Mouse (Mus musculus): ENCODE measurements around the gene Mest. TPM values are rescaled to one million over a fixed set of nuclear protein-coding genes. Genes with fewer than 3 reads are reported as not detected.
A peak's percentile ranks its signal among the peaks of the same experiment; 100 is the strongest.

Mest gene
- polyA plus RNA-seq, 1 experiment from 2014 or later = 973 TPM

DNA sequence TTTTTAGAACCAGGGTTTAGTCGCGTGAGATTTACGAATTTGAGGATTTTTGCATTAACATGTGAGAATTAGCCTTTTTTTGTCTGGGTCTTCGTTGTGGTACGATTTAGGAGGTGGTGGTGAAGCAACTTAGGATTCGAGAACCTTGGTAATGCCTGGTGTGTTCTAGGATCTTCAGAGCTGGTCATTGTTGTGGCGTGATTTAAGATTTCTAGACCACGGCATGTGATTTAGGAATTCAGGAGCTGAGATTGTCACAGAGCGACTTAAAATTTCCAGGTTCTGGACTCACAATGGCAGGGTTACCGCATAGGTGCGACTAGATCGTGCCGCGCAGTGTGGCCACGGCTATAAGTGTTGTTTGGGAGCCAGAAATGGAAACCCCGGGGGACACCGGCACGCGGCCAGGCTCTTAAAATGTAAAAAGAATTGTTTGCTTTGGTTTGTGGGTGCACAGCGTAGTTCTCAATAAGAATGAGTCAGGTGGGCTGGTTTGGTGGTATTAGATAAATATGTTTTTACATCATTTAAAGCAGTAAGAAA, 15.2 kb downstream of the Mest start:
- H3K27me3 ChIP-seq (replicated peaks; ENCODE audit: control insufficient read depth, insufficient read depth, low read length) = no peaks in the 10 kb centered on the region
- 43% methylated on average over 20 of the region's 20 CpGs for whole genome bisulfite sequencing
- peaks cover 23% of the 10 kb centered on the region for H3K36me3 ChIP-seq (ENCODE audit: control insufficient read depth, insufficient read depth, low read length)
- peak overlapping the region; percentile 78 for H3K27ac ChIP-seq (ENCODE audit: low read depth)
- peaks cover 56% of the 10 kb centered on the region for H3K9me3 ChIP-seq (ENCODE audit: control insufficient read depth, low read length)
- peak overlapping the region; percentile 67 for H3K9ac ChIP-seq (ENCODE audit: low read length)
- ATAC-seq (replicated peaks; ENCODE audit: low FRiP score, low TSS enrichment, low read depth) (no peak), DNase-seq (ENCODE audit: low spot score) (no peak)
- H3K4me2 ChIP-seq (ENCODE audit: low read length) = peak overlapping the region; percentile 51
- 0 out of 2 replicates have a peak, but pooled peaks cover 11% of the 10 kb centered on the region for H3K4me1 ChIP-seq (replicated peaks; ENCODE audit: control insufficient read depth, insufficient read depth, low read length)
- H3K4me3 ChIP-seq (ENCODE audit: low read depth, low read length) = peak overlapping the region; percentile 53

DNA sequence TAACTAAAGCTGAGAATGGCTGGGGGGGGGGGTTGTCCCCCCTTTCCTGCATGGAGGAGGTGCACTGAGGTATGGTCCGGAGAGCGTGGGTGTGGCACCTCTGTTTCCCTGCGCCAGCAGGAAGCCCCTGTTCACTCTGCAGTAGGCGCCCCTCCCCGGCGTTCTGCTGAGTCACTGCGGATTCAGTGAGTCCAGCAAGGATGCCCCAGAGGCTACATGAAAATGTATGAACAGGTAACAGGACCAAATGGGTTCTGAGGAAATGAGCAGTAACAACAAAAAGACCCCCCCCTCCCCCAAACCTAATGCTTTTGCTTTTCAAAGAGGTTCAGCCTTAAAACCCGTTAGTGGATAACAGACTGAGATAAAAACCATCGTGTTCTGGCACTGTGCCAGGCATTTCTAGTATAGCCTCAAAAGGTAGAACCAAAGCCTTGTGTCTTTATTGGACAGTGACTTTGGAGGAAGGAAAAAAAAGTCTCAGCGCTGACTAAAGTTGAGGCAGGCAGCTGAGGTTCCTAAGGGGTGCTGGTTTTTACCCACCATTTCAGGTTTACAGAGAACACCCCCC, 15.9 kb downstream of the Mest start:
- peak overlapping the region; percentile 53 for H3K4me3 ChIP-seq (ENCODE audit: low read depth, low read length)
- DNase-seq (ENCODE audit: low spot score) = no peak
- H3K9me3 ChIP-seq (ENCODE audit: control insufficient read depth, low read length) = peaks cover 53% of the 10 kb centered on the region
- H3K36me3 ChIP-seq (ENCODE audit: control insufficient read depth, insufficient read depth, low read length) = peaks cover 31% of the 10 kb centered on the region
- WGBS = 55% methylated on average over 10 of the region's 10 CpGs
- H3K4me1 ChIP-seq (replicated peaks; ENCODE audit: control insufficient read depth, insufficient read depth, low read length) = 0 out of 2 replicates have a peak, but pooled peaks cover 11% of the 10 kb centered on the region
- H3K9ac ChIP-seq (ENCODE audit: low read length) = peak overlapping the region; percentile 67
- no peak for ATAC-seq (replicated peaks; ENCODE audit: low FRiP score, low TSS enrichment, low read depth)
- H3K27me3 ChIP-seq (replicated peaks; ENCODE audit: control insufficient read depth, insufficient read depth, low read length) = no peaks in the 10 kb centered on the region
- H3K27ac ChIP-seq (ENCODE audit: low read depth) = peak overlapping the region; percentile 38; the same call in 1 of the 2 replicates
- peak overlapping the region; percentile 51 for H3K4me2 ChIP-seq (ENCODE audit: low read length)

DNA sequence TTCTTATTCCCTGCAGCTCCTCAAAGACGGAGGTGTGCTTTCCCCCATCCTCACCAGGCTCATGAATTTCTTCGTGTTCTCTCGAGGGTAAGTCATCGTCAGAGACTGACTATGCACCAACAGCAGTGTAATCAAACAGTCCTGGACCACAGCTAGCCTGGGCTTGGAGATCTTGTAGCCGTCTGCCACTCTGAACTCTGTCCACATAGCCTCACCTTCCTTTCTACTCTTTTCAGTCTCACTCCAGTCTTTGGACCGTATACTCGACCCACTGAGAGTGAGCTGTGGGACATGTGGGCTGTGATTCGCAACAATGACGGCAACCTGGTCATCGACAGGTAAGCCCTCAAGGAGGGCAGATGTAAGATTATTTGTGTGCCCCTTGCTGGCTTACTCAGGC, 21.5 kb downstream of the Mest start:
- Histone ChIP-seq H3K27me3 (replicated peaks; ENCODE audit: control insufficient read depth, insufficient read depth, low read length) (no peaks in the 10 kb centered on the region), H3K9ac (ENCODE audit: low read length) (no peak overlapping the region), H3K27ac (ENCODE audit: low read depth) (no peak overlapping the region), H3K4me3 (ENCODE audit: low read depth, low read length) (no peak overlapping the region), H3K4me1 (replicated peaks; ENCODE audit: control insufficient read depth, insufficient read depth, low read length) (no peaks in the 10 kb centered on the region), H3K9me3 (ENCODE audit: control insufficient read depth, low read length) (peaks cover 6% of the 10 kb centered on the region; the same call in 1 of the 2 replicates), H3K36me3 (ENCODE audit: control insufficient read depth, insufficient read depth, low read length) (peaks cover 82% of the 10 kb centered on the region), H3K4me2 (ENCODE audit: low read length) (no peak overlapping the region)
- no peak for ATAC-seq (replicated peaks; ENCODE audit: low FRiP score, low TSS enrichment, low read depth)
- DNase-seq (ENCODE audit: low spot score) = no peak
- whole genome bisulfite sequencing = 78% methylated on average over 10 of the region's 10 CpGs

DNA sequence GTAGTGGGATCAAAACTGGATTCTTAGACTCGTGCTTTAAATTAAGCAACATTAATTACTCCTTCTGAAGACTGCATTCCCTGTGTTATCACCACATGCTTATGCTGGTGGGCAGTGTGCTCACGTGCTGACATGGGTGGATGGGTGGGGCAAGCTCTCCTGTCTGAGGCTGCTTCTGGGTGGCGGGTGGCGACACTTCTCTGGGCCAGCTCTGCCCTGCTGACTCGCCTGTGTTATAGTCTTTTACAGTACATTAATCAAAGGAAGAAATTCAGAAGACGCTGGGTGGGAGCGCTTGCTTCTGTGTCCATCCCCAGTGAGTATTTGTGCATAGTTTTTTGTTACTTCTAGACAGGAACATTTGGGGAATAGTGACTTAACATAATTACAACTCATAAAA, 22.2 kb downstream of the Mest start:
- no peak for DNase-seq (ENCODE audit: low spot score)
- Histone ChIP-seq H3K27me3 (replicated peaks; ENCODE audit: control insufficient read depth, insufficient read depth, low read length) (no peaks in the 10 kb centered on the region), H3K9me3 (ENCODE audit: control insufficient read depth, low read length) (peaks cover 3% of the 10 kb centered on the region; the same call in 1 of the 2 replicates), H3K9ac (ENCODE audit: low read length) (no peak overlapping the region), H3K4me2 (ENCODE audit: low read length) (no peak overlapping the region), H3K27ac (ENCODE audit: low read depth) (no peak overlapping the region), H3K4me1 (replicated peaks; ENCODE audit: control insufficient read depth, insufficient read depth, low read length) (no peaks in the 10 kb centered on the region), H3K36me3 (ENCODE audit: control insufficient read depth, insufficient read depth, low read length) (peaks cover 90% of the 10 kb centered on the region), H3K4me3 (ENCODE audit: low read depth, low read length) (no peak overlapping the region)
- no peak for ATAC-seq (replicated peaks; ENCODE audit: low FRiP score, low TSS enrichment, low read depth)
- 71% methylated on average over 7 of the region's 7 CpGs for WGBS

DNA sequence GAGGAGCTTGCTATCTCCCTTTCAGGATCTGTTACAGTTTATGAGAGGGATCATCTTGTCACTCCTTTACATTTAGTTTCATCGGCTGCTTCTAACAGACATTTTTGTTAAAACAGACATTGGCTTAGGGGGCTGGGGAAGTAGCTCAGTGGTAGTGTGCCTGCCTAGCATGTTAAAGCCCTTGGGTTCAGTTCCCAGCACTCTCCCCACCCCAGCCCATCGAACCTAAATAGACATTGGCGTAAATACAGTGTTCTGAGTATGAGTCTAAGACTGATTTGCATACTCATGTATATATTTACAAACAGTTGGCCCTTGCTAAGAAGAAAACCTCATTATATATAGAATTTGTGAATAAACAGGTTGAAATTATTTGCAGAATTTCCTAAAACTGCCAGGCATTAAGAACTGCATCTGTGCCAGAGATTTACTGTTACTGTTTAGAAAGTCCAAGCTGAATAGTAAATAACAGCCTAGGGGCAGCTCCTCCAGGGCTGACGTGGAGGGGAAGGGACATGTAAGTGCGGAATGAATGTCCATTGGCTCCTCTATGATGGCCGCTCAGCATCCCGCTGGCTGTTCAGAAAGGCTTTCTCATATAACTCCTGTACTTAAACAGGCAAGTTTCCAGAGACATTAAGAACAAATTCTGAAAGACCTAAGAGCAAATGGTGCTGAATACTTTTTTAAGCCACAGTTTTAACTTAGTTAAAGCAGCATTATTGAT, 24.4 kb downstream of the Mest start:
- H3K36me3 ChIP-seq (ENCODE audit: control insufficient read depth, insufficient read depth, low read length) = peaks cover 75% of the 10 kb centered on the region

DNA sequence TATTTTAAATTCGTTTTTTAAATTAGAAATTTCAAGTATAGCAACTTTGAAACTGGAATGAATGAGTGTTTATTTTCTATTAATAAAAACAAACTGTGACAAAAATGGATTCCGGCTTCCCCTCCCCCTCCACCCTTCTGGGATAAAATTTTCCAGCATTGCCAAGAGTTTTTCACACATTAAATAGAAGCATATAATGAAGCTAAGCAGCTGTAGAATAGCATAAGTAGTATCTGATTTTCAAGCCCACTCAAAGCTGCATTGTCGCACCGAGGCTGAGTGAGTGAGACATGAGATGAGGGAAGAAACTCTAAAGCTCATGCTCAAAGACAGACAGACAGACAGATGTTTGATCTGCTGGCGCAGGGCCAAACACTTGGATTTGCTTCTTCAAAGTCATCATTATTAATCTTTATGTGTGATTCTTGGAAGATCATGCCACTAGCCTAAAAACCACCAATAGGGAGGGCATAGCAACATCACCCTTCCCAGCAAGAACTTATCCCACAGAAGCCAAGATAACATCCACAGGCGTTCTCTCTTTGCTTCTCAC, 25.1 kb downstream of the Mest start:
- Histone ChIP-seq H3K27me3 (replicated peaks; ENCODE audit: control insufficient read depth, insufficient read depth, low read length) (no peaks in the 10 kb centered on the region), H3K9me3 (ENCODE audit: control insufficient read depth, low read length) (no peaks in the 10 kb centered on the region), H3K4me1 (replicated peaks; ENCODE audit: control insufficient read depth, insufficient read depth, low read length) (no peaks in the 10 kb centered on the region), H3K9ac (ENCODE audit: low read length) (no peak overlapping the region), H3K4me3 (ENCODE audit: low read depth, low read length) (no peak overlapping the region), H3K4me2 (ENCODE audit: low read length) (no peak overlapping the region), H3K27ac (ENCODE audit: low read depth) (no peak overlapping the region), H3K36me3 (ENCODE audit: control insufficient read depth, insufficient read depth, low read length) (peaks cover 68% of the 10 kb centered on the region)
- 80% methylated on average over 6 of the region's 6 CpGs for WGBS
- no peak for DNase-seq (ENCODE audit: low spot score)
- ATAC-seq (replicated peaks; ENCODE audit: low FRiP score, low TSS enrichment, low read depth) = no peak

More for the DNA sequence above, 24.4 kb downstream of the Mest start:
- no peak for ATAC-seq (replicated peaks; ENCODE audit: low FRiP score, low TSS enrichment, low read depth)
- Histone ChIP-seq H3K27ac (ENCODE audit: low read depth) (no peak overlapping the region), H3K4me1 (replicated peaks; ENCODE audit: control insufficient read depth, insufficient read depth, low read length) (no peaks in the 10 kb centered on the region), H3K27me3 (replicated peaks; ENCODE audit: control insufficient read depth, insufficient read depth, low read length) (no peaks in the 10 kb centered on the region), H3K4me2 (ENCODE audit: low read length) (no peak overlapping the region), H3K4me3 (ENCODE audit: low read depth, low read length) (no peak overlapping the region), H3K9ac (ENCODE audit: low read length) (no peak overlapping the region), H3K9me3 (ENCODE audit: control insufficient read depth, low read length) (no peaks in the 10 kb centered on the region)
- no peak for DNase-seq (ENCODE audit: low spot score)
- 69% methylated on average over 7 of the region's 7 CpGs for WGBS

DNA sequence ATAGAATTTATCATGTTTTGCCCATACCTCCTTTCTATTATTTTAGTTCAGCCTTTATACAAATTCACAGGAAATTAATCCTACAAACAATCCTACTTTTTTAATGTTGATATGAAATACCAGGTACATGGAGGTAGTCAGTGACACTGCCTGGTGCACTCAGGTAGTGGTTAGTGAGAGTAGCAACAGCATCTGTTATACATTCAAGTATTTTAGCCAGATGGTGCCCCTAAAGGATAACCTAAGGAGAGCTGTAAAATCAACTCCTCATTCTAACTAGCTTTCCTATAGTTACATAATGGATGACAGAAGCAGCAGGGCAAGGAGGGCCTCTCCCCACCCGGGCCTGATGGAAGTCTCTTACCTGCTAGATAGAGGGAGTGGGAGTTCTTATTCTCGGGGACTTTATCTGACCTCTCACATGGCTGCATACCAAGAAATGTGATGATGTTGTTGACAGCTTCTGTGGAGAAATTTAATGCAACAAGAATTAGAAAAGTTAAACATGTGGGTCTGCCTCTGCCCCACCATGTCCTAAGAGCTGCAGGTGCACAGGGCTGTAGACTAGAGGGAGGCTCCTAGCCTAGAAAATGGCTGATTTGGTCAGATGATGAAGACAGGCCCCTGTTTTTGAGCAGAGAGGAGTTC, 25.8 kb downstream of the Mest start:
- 58% methylated on average over 2 of the region's 2 CpGs for WGBS
- Histone ChIP-seq H3K4me2 (ENCODE audit: low read length) (no peak overlapping the region), H3K9me3 (ENCODE audit: control insufficient read depth, low read length) (no peaks in the 10 kb centered on the region), H3K4me3 (ENCODE audit: low read depth, low read length) (no peak overlapping the region), H3K27me3 (replicated peaks; ENCODE audit: control insufficient read depth, insufficient read depth, low read length) (no peaks in the 10 kb centered on the region), H3K9ac (ENCODE audit: low read length) (no peak overlapping the region), H3K4me1 (replicated peaks; ENCODE audit: control insufficient read depth, insufficient read depth, low read length) (no peaks in the 10 kb centered on the region), H3K27ac (ENCODE audit: low read depth) (no peak overlapping the region), H3K36me3 (ENCODE audit: control insufficient read depth, insufficient read depth, low read length) (peaks cover 61% of the 10 kb centered on the region)
- DNase-seq (ENCODE audit: low spot score) (no peak), ATAC-seq (replicated peaks; ENCODE audit: low FRiP score, low TSS enrichment, low read depth) (peak; percentile 54; the same call in 1 of the 2 replicates)

DNA sequence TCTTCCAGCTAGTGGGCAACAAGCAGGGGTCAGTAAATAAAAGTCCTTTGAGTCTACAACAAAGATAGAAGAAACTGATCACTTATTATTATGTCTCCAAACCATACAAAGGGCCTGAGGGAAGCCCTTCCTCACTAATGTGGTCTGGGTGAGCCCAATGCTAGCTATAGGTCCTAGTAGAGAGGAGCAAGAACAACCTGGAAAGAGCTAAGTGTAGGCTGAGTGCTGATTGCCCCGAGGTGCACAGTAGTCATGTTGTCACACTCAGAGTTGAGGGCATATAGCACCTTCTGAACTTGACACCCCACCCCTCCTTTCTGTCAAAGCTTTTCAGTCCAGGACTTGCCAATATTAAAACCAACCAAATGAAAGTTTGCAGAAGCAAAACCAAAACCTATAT, 26.5 kb downstream of the Mest start:
- WGBS = 59% methylated on average over 1 of the region's 1 CpGs

More for the DNA sequence above, 26.5 kb downstream of the Mest start:
- H3K27me3 ChIP-seq (replicated peaks; ENCODE audit: control insufficient read depth, insufficient read depth, low read length) = no peaks in the 10 kb centered on the region
- no peaks in the 10 kb centered on the region for H3K9me3 ChIP-seq (ENCODE audit: control insufficient read depth, low read length)
- H3K9ac ChIP-seq (ENCODE audit: low read length) = no peak overlapping the region
- no peak overlapping the region for H3K27ac ChIP-seq (ENCODE audit: low read depth)
- DNase-seq (ENCODE audit: low spot score) = no peak
- no peaks in the 10 kb centered on the region for H3K4me1 ChIP-seq (replicated peaks; ENCODE audit: control insufficient read depth, insufficient read depth, low read length)
- H3K4me2 ChIP-seq (ENCODE audit: low read length) = no peak overlapping the region
- ATAC-seq (replicated peaks; ENCODE audit: low FRiP score, low TSS enrichment, low read depth) = no peak
- H3K4me3 ChIP-seq (ENCODE audit: low read depth, low read length) = no peak overlapping the region
- H3K36me3 ChIP-seq (ENCODE audit: control insufficient read depth, insufficient read depth, low read length) = peaks cover 55% of the 10 kb centered on the region

Measured in intestine, embryonic 14.5 days (tissue).